Mouse (Mus musculus): ENCODE results near the gene Pitx2. TPM values are rescaled to one million over a fixed set of nuclear protein-coding genes. Genes with fewer than 3 reads are reported as not detected.

The Pitx2 gene
- total RNA-seq, 2 experiments from 2014 or later = 9.4 to 12.8 TPM

DNA sequence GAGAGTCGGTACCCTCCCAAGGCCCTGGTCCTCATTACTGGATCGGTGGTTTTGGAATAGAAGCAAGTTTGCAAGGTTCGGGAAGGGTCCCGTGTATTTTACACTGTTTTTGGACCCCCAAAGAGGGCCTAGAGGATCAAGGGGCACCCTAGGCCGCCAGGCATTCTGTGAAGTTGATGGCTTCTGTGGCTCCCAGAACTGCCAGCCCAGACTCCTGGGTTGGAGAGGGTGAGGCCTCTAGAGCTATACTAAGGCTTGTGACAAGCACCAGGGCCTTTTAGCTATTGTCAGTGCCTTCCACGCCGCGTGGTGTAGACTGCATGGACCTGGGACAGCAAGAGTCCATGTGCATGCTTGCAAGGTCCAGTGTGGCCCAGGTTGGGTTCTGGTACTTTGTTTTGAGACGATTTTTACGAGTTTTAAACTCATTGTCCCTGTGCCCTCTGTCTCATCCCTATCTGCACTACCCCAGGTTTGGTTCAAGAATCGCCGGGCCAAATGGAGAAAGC lies 18.2 kb downstream of the Pitx2 start:
- no peak for DNase-seq

GRCm38 (mm10) chr3:129218371-129218921 lies 18.8 kb downstream of the Pitx2 start:
- DNase-seq = no peak

GRCm38 (mm10) chr3:129220086-129220670 lies 20.5 kb downstream of the Pitx2 start:
- DNase-seq = no peak

DNA sequence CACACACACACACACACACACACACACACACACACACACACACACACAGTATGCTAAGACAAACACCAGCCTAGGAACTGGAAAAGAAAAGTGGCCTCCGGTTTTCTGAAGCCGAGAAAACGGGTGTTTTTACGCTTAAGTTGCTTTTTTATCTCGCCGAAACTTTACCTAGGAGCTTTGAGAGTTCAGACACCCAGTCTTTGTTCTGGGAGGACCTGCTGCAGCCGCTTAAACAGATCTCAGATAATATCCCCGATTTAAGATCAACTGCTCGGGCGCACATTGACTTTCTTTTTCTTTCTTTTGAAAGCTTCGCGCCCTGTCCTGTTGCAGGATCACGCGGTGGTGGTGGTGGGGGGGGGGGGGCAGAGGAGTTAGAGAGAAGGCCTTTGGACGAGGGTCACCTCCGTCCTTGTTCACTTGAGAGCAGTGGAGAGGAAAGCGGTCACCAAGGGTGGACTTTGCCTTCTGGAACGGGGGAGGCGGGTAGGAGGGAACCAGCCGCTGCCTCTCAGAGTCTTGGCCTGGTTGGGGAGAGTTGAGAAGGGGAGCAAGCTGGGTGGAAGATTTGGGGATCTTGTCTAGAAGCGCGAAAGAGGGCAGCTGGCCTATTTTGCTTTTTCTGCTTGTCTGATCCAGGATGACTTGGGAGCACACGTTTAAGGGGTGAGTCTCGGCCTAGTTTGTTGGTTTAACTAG lies 21.2 kb downstream of the Pitx2 start:
- no peak for DNase-seq

DNA sequence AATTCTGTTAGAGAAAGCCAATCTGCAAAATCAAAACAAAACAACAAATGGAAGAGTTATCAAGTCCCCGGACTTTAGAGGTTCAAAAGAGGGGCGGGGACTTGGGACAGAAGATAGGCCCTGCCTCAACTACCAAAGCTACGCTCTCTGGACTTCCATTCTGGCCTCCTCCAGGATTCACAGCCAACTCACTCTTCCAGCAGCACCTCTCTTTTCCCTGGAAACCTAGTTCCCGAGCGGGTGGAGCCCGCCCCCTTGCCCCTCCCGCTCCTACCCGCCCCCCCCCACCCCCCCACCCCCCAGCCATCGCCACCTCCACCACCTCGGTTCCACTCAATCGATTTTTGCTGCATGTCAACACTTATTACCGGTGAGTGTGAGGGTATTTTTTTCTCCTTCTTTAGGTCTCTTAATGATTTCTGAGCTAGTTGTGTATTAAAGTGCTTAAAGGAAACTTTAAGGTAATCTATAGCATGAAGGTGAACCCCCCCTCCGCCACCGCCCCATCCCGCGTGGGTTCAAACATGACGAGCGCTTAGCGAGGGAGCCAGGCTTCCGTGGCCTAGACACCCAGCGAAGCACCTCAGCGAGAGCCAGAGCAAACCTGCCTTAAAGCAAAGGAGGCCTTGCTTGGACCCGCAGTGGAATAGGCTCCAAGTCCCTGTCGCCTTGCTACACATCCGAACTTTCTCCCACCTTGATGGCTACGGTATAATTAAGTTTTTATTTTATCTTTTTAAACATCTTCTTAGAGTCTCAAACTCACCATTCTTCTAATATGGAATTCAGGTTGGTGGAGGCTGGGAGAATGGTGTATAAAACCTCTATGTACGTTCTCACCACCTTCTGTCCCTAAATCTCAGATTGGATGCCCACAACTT lies 21.9 kb downstream of the Pitx2 start:
- no peak for DNase-seq

- no peak for DNase-seq
Observed at GRCm38 (mm10) chr3:129222448-129223290, 23.0 kb downstream of the Pitx2 start.

DNA sequence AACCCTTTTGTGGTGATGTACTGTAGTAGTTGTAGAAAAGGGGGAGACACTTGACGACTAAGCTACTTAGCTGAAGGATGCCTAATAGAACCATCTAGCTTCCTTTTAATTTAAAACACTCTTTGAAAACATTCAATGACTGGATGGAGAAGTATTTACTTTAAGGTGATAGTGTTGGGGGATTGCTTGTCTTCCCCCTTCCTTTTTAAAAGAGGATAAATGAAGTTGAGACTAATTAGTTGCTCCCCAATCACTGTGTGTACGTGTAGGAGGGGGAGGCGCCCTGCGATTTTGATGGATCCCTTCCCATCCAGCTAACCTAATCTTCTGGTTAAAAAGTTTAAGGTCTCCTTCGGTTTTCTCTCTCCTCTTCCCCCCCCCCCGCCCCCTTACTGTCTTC lies 23.7 kb downstream of the Pitx2 start:
- DNase-seq = no peak

DNA sequence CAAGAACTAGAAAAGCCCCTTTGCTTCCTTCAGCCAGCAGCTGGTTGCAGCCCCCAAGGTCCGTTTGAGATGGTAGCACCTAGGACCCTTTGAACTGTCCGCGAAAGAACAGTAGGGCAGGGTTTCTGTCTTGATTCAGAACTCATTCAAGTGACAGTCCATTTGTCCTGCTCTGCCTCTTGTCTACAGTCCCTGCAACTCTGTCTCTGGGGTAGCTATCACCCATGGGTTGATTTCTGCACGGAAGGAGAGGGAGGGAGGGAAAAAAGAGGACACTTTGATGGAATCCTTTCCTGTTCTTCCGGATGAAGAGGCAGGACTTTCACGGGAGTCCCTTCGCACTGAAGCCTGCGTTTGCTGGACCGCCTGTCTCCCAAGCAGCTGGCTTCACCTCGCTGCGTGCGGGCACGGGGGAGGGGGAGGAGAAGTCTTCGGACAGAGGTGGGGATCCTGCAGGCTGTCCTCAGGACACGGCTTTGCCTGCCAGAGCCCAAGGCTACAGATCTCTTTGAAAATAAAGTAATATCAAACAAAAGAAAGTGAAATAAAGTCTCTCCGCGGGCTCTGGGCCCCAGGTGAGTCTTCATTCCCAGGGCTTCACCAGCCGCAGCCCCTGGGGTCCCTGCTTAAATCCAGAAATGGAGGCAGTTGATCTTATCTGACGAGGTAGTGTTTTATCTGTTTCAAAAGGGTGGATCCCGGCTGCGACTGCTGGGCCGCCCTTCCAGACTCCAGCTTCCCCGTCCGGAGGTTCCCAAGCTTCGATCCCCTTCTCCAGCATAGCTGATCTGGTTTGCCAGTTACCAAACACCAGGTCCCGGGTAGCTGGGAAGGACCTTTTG lies 24.5 kb downstream of the Pitx2 start:
- no peak for DNase-seq

DNA sequence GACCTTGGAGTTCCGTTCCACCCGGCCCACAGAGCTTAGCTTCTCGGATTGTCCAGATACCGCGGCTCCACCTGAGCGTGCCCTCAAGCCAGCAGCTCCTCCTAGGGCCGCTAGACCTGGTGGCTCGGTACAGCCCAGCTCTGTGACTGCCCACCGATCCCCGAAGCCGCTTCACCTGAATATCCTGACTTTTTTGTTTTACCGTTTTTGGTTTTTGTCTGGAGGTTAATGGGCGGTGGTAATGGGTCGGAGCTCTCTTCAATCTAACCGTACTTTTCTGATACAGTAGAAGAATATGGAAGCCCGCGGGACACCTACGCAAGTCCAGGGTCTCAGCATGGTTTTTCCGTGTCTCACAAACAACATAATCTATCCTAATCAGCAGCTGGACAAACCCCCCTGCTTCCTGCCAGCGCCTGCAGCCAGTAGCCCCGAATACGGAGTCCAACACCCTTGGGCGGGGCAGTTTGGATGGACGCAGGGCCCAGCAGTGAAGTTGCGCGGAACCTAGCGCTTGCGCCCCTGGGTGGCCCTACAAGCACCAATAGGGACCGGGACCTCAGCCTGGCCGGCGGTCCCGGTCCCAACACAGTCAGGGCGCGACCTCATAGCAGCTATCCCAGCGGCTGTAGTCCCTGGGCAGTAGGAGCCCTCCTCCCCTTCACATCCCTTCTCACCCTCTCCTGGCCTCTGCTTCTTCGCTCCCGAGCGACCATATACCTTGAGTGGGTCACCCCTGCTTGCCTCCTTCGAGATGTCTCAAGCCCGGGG lies 25.3 kb downstream of the Pitx2 start:
- no peak for DNase-seq

DNA sequence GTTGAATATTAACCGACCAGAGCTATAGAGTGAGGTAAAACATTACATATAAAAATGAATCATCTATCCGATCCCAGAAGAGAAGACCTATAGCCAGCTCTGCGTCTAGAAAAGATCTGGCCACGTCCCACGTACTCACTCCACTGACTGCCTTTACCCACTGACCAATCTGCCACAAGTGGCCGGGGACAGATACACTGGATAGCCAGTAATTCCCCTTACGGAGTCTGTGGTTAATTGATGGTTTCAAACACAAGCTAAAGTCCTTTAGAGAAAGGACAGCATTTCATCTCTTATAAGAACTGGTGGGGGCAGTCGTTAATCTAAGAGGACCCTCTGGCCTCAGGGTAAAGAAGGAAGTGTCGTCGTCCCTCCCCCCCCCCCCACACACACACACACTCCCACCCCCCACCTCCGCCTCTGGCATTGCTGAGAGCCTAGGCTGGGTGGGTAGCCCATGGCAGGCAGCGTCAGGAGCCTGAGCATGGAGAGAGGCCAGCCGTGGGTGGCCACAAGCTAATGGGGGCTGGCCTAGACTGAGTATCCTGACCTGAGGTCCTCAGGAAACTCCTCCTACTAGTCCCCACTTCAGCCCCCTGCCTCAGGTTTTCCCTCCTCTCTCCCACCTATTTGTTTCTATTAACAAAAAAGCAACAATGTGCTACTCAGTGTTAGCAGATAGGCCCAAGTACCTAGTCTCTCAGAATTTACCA lies 26.1 kb downstream of the Pitx2 start:
- DNase-seq = no peak

DNA sequence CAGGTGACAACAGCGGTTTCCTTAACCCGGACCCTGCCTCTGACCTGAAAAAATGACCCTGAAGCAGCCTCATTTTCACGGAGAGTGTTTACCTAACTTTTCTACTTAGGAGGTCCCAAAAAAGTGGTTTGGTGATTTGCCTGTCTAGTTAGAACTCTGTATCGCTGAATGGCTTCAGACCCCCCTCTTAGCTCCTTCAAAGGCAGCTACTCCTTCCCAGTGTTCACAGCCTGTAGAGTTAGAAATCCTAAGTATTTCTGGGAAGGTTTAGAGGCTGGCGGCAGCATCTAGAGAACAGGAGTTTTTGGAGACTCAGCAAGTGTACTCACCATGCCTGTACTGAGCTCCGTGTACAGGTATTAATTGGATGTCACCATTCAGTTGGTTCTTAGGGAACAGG lies 27.0 kb downstream of the Pitx2 start:
- no peak for DNase-seq

DNA sequence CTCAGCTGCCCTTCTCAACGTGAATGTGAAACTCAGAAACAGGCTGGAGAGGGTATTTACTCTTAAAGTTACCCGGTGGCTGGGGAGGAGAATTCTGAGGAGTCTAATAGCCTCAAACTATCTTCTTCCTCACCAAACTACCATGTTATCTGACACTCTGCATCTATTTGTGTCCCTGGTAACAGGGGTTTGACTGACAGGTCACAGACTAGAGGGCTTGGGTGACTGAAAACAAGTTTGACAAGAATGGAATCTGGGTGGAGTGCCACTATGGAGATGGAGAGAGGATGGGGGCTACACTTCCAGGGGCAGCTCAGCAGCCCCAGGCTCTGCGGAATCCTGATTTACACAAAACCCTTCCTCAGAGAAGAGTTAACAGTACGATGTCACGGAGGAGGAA lies 27.7 kb downstream of the Pitx2 start:
- no peak for DNase-seq

- DNase-seq = no peak
Observed at GRCm38 (mm10) chr3:129238010-129238409, 38.3 kb downstream of the Pitx2 start.

GRCm38 (mm10) chr3:129238664-129239258 lies 39.1 kb downstream of the Pitx2 start:
- no peak for DNase-seq

GRCm38 (mm10) chr3:129250997-129251396 lies 51.3 kb downstream of the Pitx2 start:
- DNase-seq = no peak

GRCm38 (mm10) chr3:129254246-129254645 lies 54.6 kb downstream of the Pitx2 start:
- DNase-seq = no peak

GRCm38 (mm10) chr3:129256283-129256682 lies 56.6 kb downstream of the Pitx2 start:
- peak; percentile 5 for DNase-seq

- peak; percentile 12 for DNase-seq
Observed at GRCm38 (mm10) chr3:129256766-129257165, 57.1 kb downstream of the Pitx2 start.

- no peak for DNase-seq
Observed at GRCm38 (mm10) chr3:129258497-129258896, 58.8 kb downstream of the Pitx2 start.
